Mouse (Mus musculus) kidney, adult 2 months (tissue): ENCODE data around the gene M1ap.

ENCODE experiments used
- CTCF ChIP-seq: fragments of 200-500 bp; conservative IDR thresholded peaks from 2 replicates; pipeline ENCODE4 v1.5.1; 2011; ENCODE audit warnings: low read depth, mild to moderate bottlenecking, control low read depth, low read length, moderate library complexity, mixed read lengths; ENCODE audit not compliant: insufficient read depth, insufficient read length
- POLR2A ChIP-seq: fragments of 200-500 bp; IDR thresholded peaks from one replicate; pipeline ENCODE4 v1.6.1; 2011; ENCODE audit warnings: low read depth, low read length, control low read depth

DNA sequence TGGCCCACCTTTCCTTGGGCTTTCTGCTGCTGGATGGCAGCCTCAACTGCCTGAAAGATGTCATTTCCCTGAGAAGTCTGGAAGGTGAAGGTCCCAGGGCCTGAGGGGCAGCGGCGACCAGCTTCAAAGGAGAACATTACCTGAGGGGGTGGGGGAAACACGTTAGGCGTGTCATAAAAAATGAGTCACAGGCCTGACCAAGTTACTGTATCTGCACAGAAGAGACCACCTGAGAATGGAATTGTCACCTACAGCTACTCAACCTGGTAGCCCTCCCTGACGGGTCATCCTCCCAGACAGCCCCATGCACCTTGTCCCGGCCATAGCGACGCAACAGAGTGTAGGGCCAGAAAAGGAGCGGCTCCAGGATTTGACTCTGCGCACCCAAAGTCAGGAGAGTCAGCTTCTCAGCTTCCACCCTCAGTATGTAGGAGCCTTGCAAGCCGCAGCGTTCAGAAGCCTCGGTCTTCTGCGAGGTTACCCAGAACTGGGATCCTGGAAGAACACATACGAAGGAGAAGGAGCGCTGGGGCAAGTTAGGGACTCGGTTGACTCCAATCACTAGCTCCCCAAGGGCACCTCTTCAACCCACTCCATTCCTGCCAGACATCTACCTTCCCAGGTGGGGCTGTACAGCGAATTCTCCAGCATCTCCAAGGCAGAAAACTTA, 85.4 kb downstream of the M1ap start:
- TF ChIP-seq CTCF (no peak), POLR2A (no peak)
